Mouse (Mus musculus) C2C12 (cell line): ENCODE results near the gene Zbtb45. TPM values are rescaled to one million over a fixed set of nuclear protein-coding genes. Genes with fewer than 3 reads are reported as not detected.

Source experiments
- H3K27me3 ChIP-seq: one replicate; pipeline ENCODE4 v1.6.1; 2011; ENCODE audit not compliant: control insufficient read depth, insufficient read depth, insufficient read length
- H3K36me3 ChIP-seq: one replicate; pipeline ENCODE4 v1.6.1; 2011; ENCODE audit not compliant: control insufficient read depth, insufficient read depth
- H3K4me3 ChIP-seq: one replicate; pipeline ENCODE4 v1.5.1; 2011; ENCODE audit warnings: mild to moderate bottlenecking, control low read depth; ENCODE audit not compliant: poor library complexity, insufficient read depth, severe bottlenecking
- H3K79me2 ChIP-seq: one replicate; pipeline ENCODE4 v1.6.1; 2011; ENCODE audit not compliant: control insufficient read depth, insufficient read depth
- H3K79me3 ChIP-seq: one replicate; pipeline ENCODE4 v1.6.1; 2011; ENCODE audit warnings: low read depth, control low read depth
- H3ac ChIP-seq: one replicate; pipeline ENCODE3; 2011; ENCODE audit warnings: low read depth; ENCODE audit not compliant: control insufficient read depth, insufficient read length
- CEBPB ChIP-seq: IDR thresholded peaks from one replicate; pipeline ENCODE4 v1.6.1; 2011; ENCODE audit warnings: low read depth, mild to moderate bottlenecking, control low read depth, moderate library complexity
- CTCF ChIP-seq: IDR thresholded peaks from one replicate; pipeline ENCODE4 v1.5.1; 2011; ENCODE audit not compliant: control insufficient read depth, insufficient read depth, insufficient read length
- FOSL1 ChIP-seq: IDR thresholded peaks from one replicate; pipeline ENCODE4 v1.8.0; 2011; ENCODE audit warnings: mild to moderate bottlenecking, low read length; ENCODE audit not compliant: poor library complexity, insufficient read depth, severe bottlenecking
- MAX ChIP-seq: IDR thresholded peaks from one replicate; pipeline ENCODE4 v1.6.1; 2011; ENCODE audit warnings: mild to moderate bottlenecking, control low read depth
- MYOD1 ChIP-seq: IDR thresholded peaks from one replicate; pipeline ENCODE4 v1.6.1; 2011; ENCODE audit warnings: low read depth; ENCODE audit not compliant: control insufficient read depth, insufficient read length
- MYOG ChIP-seq: IDR thresholded peaks from one replicate; pipeline ENCODE4 v1.6.1; 2011; ENCODE audit not compliant: control insufficient read depth, insufficient read length; ENCODE audit errors: extremely low read depth
- USF1 ChIP-seq: IDR thresholded peaks from one replicate; pipeline ENCODE4 v1.6.1; 2011; ENCODE audit warnings: low read depth, mild to moderate bottlenecking, control low read depth, moderate library complexity
- polyA plus RNA-seq: library from polyadenylated mRNA; unstranded; fragments of >200 nt; fragmentation: generic; extraction: Trizol; gene quantifications from one replicate; pipeline ENCODE4 v1.2.1, GENCODE M21; 2012; ENCODE audit warnings: missing spikeins

Zbtb45 gene
- polyA plus RNA-seq, 1 experiment: 19.4 TPM

DNA sequence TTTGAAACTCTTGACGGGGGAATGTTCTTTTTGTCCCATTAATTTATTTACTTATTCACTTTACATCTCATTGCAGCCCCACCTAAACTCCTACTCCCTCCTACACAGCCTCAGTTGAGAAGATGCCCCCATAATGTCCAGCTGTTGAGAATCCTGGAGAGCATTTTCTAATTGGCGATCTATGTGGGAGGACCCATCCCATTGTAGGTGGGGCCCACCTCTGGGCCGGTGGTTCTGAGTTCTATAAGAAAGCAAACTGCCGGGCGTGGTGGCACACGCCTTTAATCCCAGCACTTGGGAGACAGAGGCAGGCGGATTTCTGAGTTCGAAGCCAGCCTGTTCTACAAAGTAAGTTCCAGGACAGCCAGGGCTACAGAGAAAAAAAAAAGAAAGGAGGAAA, 22.9 kb downstream of the Zbtb45 start:
- Histone ChIP-seq H3K27me3 (no peaks in the 10 kb centered on the region), H3K79me2 (no peaks in the 10 kb centered on the region), H3ac (no peak overlapping the region), H3K4me3 (no peak overlapping the region), H3K79me3 (no peaks in the 10 kb centered on the region), H3K36me3 (no peaks in the 10 kb centered on the region)
- TF ChIP-seq MAX (no peak), FOSL1 (no peak), CEBPB (no peak)

DNA sequence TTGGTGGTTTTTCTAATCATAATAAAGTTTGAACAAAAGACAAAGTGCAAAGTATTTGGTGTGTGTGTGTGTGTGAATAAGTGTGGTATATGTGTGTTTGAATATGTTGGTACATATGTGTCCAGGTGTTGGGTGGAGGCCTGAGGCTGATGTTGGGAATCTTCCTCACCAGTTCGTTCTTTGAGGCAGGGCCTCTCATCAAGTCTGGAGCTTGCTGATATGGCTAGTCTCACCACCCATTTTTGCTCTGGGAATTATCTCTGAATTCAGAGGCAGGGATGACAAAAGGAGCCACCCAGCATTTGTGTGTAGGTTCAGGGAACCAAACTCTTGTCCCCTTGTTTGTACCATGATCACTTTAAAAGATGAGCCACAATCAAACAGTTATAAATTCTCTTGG, 24.1 kb downstream of the Zbtb45 start:
- no peaks in the 10 kb centered on the region for H3K79me2 ChIP-seq
- H3K36me3 ChIP-seq: no peaks in the 10 kb centered on the region
- no peak overlapping the region for H3K4me3 ChIP-seq
- H3K27me3 ChIP-seq: no peaks in the 10 kb centered on the region
- H3ac ChIP-seq: no peak overlapping the region
- H3K79me3 ChIP-seq: no peaks in the 10 kb centered on the region
- TF ChIP-seq FOSL1 (no peak), CEBPB (no peak), MAX (no peak), USF1 (no peak), MYOD1 (no peak), MYOG (no peak), CTCF (no peak)

DNA sequence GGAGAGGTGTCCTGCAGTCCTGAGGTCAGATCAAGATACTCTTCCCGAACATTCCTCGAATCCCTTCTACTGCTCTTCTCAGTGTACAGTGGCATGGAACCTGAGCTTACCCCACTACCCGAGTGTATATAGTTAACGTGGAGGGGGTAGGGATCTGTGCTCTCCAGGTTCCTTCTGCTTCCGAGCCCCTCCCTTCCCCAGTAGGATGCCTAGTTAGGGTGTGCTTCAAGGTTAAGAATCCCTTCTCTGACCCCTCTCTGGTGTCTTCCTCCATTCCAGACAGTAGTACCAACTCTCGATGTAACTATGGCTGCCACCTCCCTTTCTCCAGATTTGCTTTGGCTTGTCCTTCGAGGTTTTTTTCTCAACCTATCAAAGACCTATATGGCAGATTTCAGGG, 29.5 kb downstream of the Zbtb45 start:
- no peak overlapping the region for H3K4me3 ChIP-seq
- H3K79me3 ChIP-seq: no peaks in the 10 kb centered on the region
- H3ac ChIP-seq: no peak overlapping the region
- H3K27me3 ChIP-seq: no peaks in the 10 kb centered on the region
- TF ChIP-seq USF1 (no peak), CEBPB (no peak), MYOD1 (no peak), FOSL1 (no peak)
- no peaks in the 10 kb centered on the region for H3K36me3 ChIP-seq
- no peaks in the 10 kb centered on the region for H3K79me2 ChIP-seq

DNA sequence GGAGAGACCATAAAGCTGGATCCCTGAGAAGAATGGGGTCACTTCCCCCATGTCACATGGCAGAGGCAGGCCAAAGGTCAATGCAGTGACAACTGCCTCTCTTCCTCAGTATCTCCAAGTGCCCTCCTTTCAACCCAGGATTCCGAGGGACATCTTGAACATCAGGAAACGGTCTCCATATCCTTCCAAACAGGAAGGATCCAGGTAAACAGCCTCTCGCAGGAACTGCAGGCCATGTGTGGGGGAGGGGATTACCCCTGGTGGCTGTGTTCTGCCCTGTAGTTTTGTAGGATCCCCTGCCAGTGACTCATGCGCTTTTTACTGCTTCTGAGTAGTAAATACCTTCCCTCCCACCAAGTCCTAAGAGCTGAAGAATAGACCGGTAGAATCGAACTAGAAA, 30.1 kb downstream of the Zbtb45 start:
- no peaks in the 10 kb centered on the region for H3K79me3 ChIP-seq
- no peak overlapping the region for H3ac ChIP-seq
- H3K27me3 ChIP-seq: no peaks in the 10 kb centered on the region
- H3K79me2 ChIP-seq: no peaks in the 10 kb centered on the region
- H3K36me3 ChIP-seq: no peaks in the 10 kb centered on the region
- TF ChIP-seq USF1 (no peak), MAX (no peak), MYOD1 (no peak)
- H3K4me3 ChIP-seq: no peak overlapping the region

DNA sequence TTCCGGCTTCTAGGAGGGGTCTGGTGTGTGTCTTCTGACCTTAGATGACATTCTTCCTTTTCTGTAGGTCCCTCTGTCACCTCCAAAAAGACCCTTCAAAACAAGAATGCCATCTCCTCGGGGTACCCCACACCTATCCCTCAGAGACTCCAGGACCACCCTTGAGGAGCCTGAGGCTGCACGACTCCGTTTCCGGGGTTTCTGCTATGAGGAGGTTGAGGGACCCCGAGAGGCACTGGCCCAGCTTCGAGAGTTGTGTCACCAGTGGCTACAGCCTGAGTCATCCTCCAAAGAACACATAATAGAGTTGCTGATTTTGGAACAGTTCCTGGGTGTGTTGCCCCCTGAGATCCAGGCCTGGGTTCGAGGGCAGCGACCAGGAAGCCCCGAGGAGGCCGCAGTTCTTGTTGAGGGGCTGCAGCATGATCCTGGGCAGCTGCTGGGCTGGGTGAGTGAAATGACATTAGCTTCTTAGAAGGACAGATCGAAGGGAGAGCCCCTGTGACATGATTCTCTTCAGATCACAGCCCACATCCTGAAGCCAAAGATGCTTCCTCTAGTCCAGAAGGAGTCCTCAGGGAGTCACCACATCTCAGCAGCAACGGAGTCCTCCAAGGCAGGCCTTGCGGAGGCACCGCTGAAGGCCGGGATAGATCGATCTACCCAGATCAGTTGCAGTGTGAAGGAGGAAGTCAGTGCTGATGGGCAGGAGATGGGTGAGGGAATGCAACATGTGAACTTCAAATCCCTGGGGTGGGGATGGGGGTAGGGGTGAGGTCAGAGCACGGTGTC, 30.7 kb downstream of the Zbtb45 start:
- H3K79me3 ChIP-seq: no peaks in the 10 kb centered on the region
- TF ChIP-seq USF1 (no peak), MAX (no peak), CTCF (no peak), FOSL1 (no peak), MYOD1 (no peak), CEBPB (no peak), MYOG (no peak)
- H3K79me2 ChIP-seq: no peaks in the 10 kb centered on the region
- no peaks in the 10 kb centered on the region for H3K36me3 ChIP-seq
- H3K4me3 ChIP-seq: no peak overlapping the region
- no peaks in the 10 kb centered on the region for H3K27me3 ChIP-seq
- H3ac ChIP-seq: no peak overlapping the region

DNA sequence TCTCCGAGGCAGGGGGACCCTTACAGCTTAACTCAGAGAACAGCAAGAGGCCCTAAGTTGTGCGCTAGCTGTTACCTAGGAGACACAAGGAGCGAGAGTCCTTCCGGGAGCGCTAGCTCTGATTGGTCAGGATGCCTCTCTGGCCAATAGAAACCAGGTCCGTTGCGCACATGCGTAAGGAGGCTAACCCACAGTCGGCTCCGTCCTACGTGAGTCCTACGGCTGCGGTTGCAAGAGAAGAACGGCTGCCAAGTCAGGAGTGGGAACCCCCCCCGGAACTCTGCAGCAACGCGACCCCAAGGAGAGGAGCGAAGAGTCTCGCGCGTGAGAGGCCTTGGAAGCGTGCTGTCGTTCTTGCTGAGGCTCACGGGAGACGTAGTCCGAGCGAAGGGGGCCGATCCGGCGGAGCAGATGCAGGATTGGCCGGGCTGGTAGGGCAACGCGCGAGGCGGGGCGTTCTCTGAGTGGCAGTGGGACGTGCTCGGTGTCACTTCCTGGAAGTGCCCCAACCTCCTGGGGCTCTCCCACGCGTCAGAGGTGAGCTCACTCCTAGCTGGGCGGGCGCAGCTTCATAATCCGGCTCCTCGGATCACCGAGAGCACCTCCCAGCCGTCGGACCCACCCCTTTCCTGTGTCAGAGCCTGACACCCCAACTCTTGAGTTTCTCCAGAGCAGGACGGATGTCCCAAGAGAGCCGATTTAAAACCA, 32.0 kb downstream of the Zbtb45 start, which contains the start of gene Zfp446:
Gene Zfp446, plus strand, starts transcription at position 167 of the 708 bp plus-strand sequence.
- TF ChIP-seq MYOD1: no peak
- Histone ChIP-seq H3K36me3 (no peaks in the 10 kb centered on the region), H3ac (peak within 1 kb of the TSS; percentile 74), H3K79me3 (no peaks in the 10 kb centered on the region), H3K4me3 (peak within 1 kb of the TSS; percentile 40), H3K27me3 (no peaks in the 10 kb centered on the region), H3K79me2 (no peaks in the 10 kb centered on the region)
